Mouse (Mus musculus) midbrain, embryonic 16.5 days (tissue): ENCODE measurements around the gene Snrpg. TPM values are rescaled to one million over a fixed set of nuclear protein-coding genes. Genes with fewer than 3 reads are reported as not detected.

Experiments
- ATAC-seq: fragments of 200-750 bp; cut with Nextera tagmentation; 2 replicates; pipeline ENCODE4 v1.8.0; 2017; ENCODE audit warnings: moderate TSS enrichment
- H3K27ac ChIP-seq: fragments of 300-500 bp; sonication (generic); 2 replicates; pipeline ENCODE4 v1.5.1; 2014; ENCODE audit warnings: mild to moderate bottlenecking, low read length, mixed read lengths
- H3K27me3 ChIP-seq: fragments of 300-500 bp; sonication (generic); 2 replicates; pipeline ENCODE4 v1.6.1; 2014; ENCODE audit warnings: low read depth, low read length, mixed read lengths; ENCODE audit not compliant: control insufficient read depth, insufficient read depth
- H3K36me3 ChIP-seq: fragments of 300-500 bp; sonication (generic); 2 replicates; pipeline ENCODE4 v1.6.1; 2014; ENCODE audit warnings: mild to moderate bottlenecking, low read length, moderate library complexity, mixed read lengths; ENCODE audit not compliant: control insufficient read depth, insufficient read depth
- H3K4me1 ChIP-seq: fragments of 300-500 bp; sonication (generic); 2 replicates; pipeline ENCODE4 v1.6.1; 2014; ENCODE audit warnings: mild to moderate bottlenecking, low read length, mixed read lengths; ENCODE audit not compliant: control insufficient read depth, insufficient read depth
- H3K4me2 ChIP-seq: fragments of 300-500 bp; sonication (generic); 2 replicates; pipeline ENCODE4 v1.6.1; 2014; ENCODE audit warnings: mild to moderate bottlenecking, low read length, mixed read lengths
- H3K4me3 ChIP-seq: fragments of 300-500 bp; sonication (generic); 2 replicates; pipeline ENCODE4 v1.5.1; 2014; ENCODE audit warnings: low read depth, mild to moderate bottlenecking, low read length, moderate library complexity, mixed read lengths
- H3K9ac ChIP-seq: fragments of 300-500 bp; sonication (generic); 2 replicates; pipeline ENCODE4 v1.6.1; 2014; ENCODE audit warnings: low read depth, low read length, mixed read lengths
- H3K9me3 ChIP-seq: fragments of 300-500 bp; sonication (generic); replicated peaks from 2 replicates; pipeline ENCODE4 v1.6.1; 2014; ENCODE audit warnings: mild to moderate bottlenecking, low read length, mixed read lengths; ENCODE audit not compliant: control insufficient read depth, poor library complexity, severe bottlenecking
- WGBS: fragments of 180-500 bp; shearing (Covaris S2); extraction: QIAGEN DNeasy Blood & Tissue Kit; methylation state at CpG from one replicate; pipeline ENCODE4 v1.1.7; 2014; 5-methylcytosine and 5-hydroxymethylcytosine counted together
- polyA plus RNA-seq: library from polyadenylated mRNA; unstranded; fragments of >200 nt; fragmentation: Nextera tagmentation; extraction: Ambion mirVana; gene quantifications from 2 replicates; pipeline ENCODE4 v1.2.1, GENCODE M21; 2015

Snrpg gene
- polyA plus RNA-seq, 1 experiment from 2014 or later, result 280 TPM

- no peak for ATAC-seq
- H3K4me1 ChIP-seq, result peaks cover 18% of the 10 kb centered on the region
- WGBS, result 98% methylated on average over 5 of the region's 5 CpGs
- H3K4me3 ChIP-seq, result no peak overlapping the region
- H3K4me2 ChIP-seq, result no peak overlapping the region
- H3K36me3 ChIP-seq, result peaks cover 40% of the 10 kb centered on the region
- H3K9ac ChIP-seq, result no peak overlapping the region
- H3K27me3 ChIP-seq, result no peaks in the 10 kb centered on the region
- H3K27ac ChIP-seq, result no peak overlapping the region
- H3K9me3 ChIP-seq, result no peaks in the 10 kb centered on the region
Observed at GRCm38 (mm10) chr6:86391326-86391725, 20.2 kb downstream of the Snrpg start.

DNA sequence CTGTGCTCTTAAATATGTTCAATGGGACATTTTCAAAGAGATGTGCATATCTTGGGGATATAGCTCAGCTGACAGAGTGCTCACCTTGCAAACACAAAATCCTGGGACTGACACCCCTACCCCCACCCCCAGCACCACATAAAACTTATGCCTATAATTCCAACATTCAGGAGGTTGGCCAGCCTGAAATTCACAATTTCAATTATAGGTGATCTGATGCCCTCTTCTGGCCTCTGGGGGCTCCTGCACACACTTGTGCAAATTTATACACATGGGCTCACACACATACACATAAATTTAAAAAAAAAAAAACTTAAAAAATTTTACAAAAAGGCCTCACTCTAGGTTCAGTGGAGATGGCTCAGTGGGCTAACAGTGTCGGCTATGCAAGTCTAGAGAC is 22.1 kb downstream of the Snrpg start:
- Histone ChIP-seq H3K4me1 (peaks cover 24% of the 10 kb centered on the region), H3K36me3 (peaks cover 33% of the 10 kb centered on the region)
- 96% methylated on average over 1 of the region's 1 CpGs for WGBS

GRCm38 (mm10) chr6:86394078-86394720 is 23.1 kb downstream of the Snrpg start:
- 96% methylated on average over 17 of the region's 17 CpGs for WGBS
- Histone ChIP-seq H3K9me3 (no peaks in the 10 kb centered on the region), H3K4me2 (no peak overlapping the region), H3K4me3 (no peak overlapping the region), H3K27ac (no peak overlapping the region), H3K9ac (no peak overlapping the region), H3K36me3 (peaks cover 32% of the 10 kb centered on the region), H3K4me1 (peaks cover 24% of the 10 kb centered on the region), H3K27me3 (no peaks in the 10 kb centered on the region)
- ATAC-seq, result no peak

More for the DNA sequence above, 22.1 kb downstream of the Snrpg start:
- no peak overlapping the region for H3K9ac ChIP-seq
- H3K4me2 ChIP-seq, result no peak overlapping the region
- no peaks in the 10 kb centered on the region for H3K9me3 ChIP-seq
- ATAC-seq, result no peak
- H3K27me3 ChIP-seq, result no peaks in the 10 kb centered on the region
- H3K27ac ChIP-seq, result no peak overlapping the region
- H3K4me3 ChIP-seq, result no peak overlapping the region

GRCm38 (mm10) chr6:86395021-86395420 is 23.9 kb downstream of the Snrpg start:
- peak overlapping the region; percentile 88 for H3K4me2 ChIP-seq
- peaks cover 24% of the 10 kb centered on the region for H3K4me1 ChIP-seq
- peak overlapping the region; percentile 82 for H3K4me3 ChIP-seq
- no peak for ATAC-seq
- peak overlapping the region; percentile 92; the same call in 1 of the 2 replicates for H3K9ac ChIP-seq
- H3K36me3 ChIP-seq, result peaks cover 27% of the 10 kb centered on the region
- 91% methylated on average over 9 of the region's 9 CpGs for WGBS
- H3K27me3 ChIP-seq, result no peaks in the 10 kb centered on the region
- H3K27ac ChIP-seq, result no peak overlapping the region
- H3K9me3 ChIP-seq, result no peaks in the 10 kb centered on the region

- H3K9ac ChIP-seq, result peak overlapping the region; percentile 92
- no peaks in the 10 kb centered on the region for H3K27me3 ChIP-seq
- WGBS, result 15% methylated on average over 10 of the region's 10 CpGs
- H3K9me3 ChIP-seq, result no peaks in the 10 kb centered on the region
- H3K4me1 ChIP-seq, result peaks cover 25% of the 10 kb centered on the region
- H3K4me3 ChIP-seq, result peak overlapping the region; percentile 82
- H3K4me2 ChIP-seq, result peak overlapping the region; percentile 88
- ATAC-seq, result no peak
- H3K36me3 ChIP-seq, result peaks cover 18% of the 10 kb centered on the region
- peak overlapping the region; percentile 94 for H3K27ac ChIP-seq
Observed at GRCm38 (mm10) chr6:86395969-86396368, 24.9 kb downstream of the Snrpg start.

GRCm38 (mm10) chr6:86396581-86397256 is 25.6 kb downstream of the Snrpg start, which contains the start of gene Pcyox1:
TSS of gene Pcyox1 (minus strand) at chr6:86397154.
- peak; percentile 95 for ATAC-seq
- Histone ChIP-seq H3K27ac (peak within 1 kb of the TSS; percentile 94), H3K4me3 (peak within 1 kb of the TSS; percentile 82), H3K4me1 (peaks cover 25% of the 10 kb centered on the region), H3K27me3 (no peaks in the 10 kb centered on the region), H3K4me2 (peak within 1 kb of the TSS; percentile 88), H3K9me3 (no peaks in the 10 kb centered on the region), H3K9ac (peak within 1 kb of the TSS; percentile 92), H3K36me3 (peaks cover 11% of the 10 kb centered on the region)
- WGBS, result under 1% methylated on average over 51 of the region's 51 CpGs

GRCm38 (mm10) chr6:86397257-86397980 is 26.3 kb downstream of the Snrpg start:
- Histone ChIP-seq H3K4me2 (peak overlapping the region; percentile 88), H3K27ac (peak overlapping the region; percentile 94), H3K9ac (peak overlapping the region; percentile 92), H3K36me3 (peaks cover 5% of the 10 kb centered on the region; the same call in 1 of the 2 replicates), H3K4me1 (peaks cover 25% of the 10 kb centered on the region), H3K27me3 (no peaks in the 10 kb centered on the region), H3K4me3 (peak overlapping the region; percentile 82), H3K9me3 (no peaks in the 10 kb centered on the region)
- ATAC-seq, result peak; percentile 66
- WGBS, result 8% methylated on average over 14 of the region's 14 CpGs

GRCm38 (mm10) chr6:86398986-86399385 is 27.9 kb downstream of the Snrpg start:
- peaks cover 25% of the 10 kb centered on the region for H3K4me1 ChIP-seq

More at GRCm38 (mm10) chr6:86398986-86399385, 27.9 kb downstream of the Snrpg start:
- WGBS, result 71% methylated on average over 2 of the region's 2 CpGs
- Histone ChIP-seq H3K9ac (no peak overlapping the region), H3K27ac (no peak overlapping the region), H3K27me3 (no peaks in the 10 kb centered on the region), H3K36me3 (no peaks in the 10 kb centered on the region), H3K9me3 (no peaks in the 10 kb centered on the region), H3K4me2 (no peak overlapping the region), H3K4me3 (no peak overlapping the region)
- no peak for ATAC-seq
